Mouse (Mus musculus) layer of hippocampus, adult 9-10 months (tissue): Measurements from ENCODE around the gene Rpl12.

Source experiments
- DNase-seq: peaks from one replicate; pipeline ENCODE4 v3.0.0; 2022; ENCODE audit warnings: low spot score

The Rpl12 gene

DNA sequence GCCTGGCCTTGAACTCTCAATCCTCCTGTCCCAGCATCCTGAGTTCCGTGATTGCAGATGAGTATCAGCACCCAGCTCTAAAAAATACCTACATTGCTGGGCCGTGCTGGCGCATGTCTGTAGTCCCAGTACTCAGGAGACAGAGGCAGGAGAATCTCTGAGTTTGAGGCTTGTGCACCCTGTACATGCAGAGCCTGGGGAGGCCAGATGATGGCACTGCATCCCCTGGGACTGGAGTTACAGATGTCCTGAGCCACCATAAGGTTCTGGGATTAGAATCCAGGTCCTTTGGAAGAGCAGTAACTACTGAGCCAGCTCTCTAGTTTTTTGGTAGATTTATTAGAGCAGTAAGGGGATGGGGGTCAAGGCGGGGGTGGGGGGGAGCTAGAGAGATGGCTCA lies 20.9 kb upstream of the Rpl12 start:
- DNase-seq, result no peak

DNA sequence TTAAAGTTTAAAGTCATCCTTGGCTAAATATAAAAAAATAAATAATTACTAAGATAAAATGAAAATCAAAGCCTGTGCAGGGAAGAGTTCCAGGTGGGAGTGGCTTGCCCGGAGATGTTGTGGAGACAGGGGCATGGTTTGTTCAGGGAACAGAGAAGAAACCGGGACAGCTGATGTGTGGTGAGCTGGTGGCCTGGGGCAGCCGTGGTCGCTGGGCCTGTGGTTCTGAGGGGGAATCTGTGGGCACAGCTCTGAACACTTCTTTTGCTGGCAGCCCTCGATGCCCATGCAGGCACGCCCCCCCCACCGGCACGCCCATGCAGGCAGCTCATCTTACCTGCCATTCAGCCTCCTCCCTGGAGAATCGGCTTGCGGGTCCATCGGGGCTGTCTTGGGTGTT lies 13.9 kb upstream of the Rpl12 start:
- no peak for DNase-seq

GRCm38 (mm10) chr2:32954581-32954980 lies 6.8 kb upstream of the Rpl12 start:
- no peak for DNase-seq

DNA sequence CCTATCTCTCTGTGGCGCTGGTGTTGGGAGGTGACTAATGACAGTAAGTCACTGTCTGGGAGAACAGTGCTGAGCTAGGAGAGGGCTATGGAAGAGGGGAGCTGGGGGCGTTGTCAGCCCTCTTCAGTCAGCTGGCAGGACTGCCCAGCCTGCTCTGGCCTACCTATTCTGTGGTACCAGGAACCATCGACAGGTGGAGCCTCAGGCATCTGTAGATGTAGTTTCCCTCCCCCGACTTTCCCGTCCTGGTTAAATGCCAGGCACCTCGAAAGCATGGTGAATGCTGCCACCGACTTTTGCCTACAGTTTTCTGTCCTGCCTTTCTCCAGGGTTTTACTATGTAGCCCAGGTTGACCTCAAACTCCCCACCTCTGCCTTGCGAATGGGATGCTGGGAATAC lies 4.0 kb upstream of the Rpl12 start:
- no peak for DNase-seq

DNA sequence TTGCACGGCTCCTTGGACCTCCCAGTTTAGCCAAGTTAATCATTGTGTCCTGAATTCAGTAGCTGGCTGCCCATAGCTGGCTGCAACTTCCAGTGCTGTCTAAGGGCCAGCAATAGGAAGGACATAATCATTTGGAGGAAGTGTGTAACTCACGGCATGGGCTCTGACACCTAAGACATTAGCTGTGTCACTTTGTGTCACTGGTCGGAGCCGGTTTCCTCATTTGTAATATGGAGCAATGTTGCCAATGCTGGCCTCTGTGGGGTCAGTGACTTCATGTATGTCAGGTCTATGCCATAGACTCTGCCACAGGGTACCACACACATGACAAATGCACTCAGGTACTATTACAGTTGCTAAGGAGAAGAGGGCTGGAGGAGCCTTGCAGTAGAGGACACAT lies 1.1 kb upstream of the Rpl12 start:
- DNase-seq, result no peak

- no peak for DNase-seq
Measured at GRCm38 (mm10) chr2:32962062-32962874, 909 bp downstream of the Rpl12 start.

GRCm38 (mm10) chr2:32962875-32963220 lies 1.5 kb downstream of the Rpl12 start:
- DNase-seq, result no peak

DNA sequence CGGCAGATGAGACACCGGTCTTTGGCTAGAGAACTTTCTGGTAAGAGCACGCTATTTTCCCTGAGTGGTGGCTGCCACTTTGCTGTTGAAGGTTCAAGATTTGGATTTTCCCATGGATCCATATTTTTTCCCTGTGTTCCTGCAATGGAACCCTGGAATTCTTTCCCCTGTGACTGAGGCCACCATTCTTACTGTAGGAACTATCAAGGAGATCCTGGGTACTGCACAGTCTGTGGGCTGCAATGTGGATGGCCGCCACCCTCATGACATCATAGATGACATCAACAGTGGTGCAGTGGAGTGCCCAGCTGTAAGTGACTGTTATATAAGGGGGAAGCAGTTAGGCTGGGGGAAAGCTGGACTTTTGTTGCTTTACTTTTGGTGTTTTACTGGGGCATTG lies 2.2 kb downstream of the Rpl12 start:
- DNase-seq, result no peak

DNA sequence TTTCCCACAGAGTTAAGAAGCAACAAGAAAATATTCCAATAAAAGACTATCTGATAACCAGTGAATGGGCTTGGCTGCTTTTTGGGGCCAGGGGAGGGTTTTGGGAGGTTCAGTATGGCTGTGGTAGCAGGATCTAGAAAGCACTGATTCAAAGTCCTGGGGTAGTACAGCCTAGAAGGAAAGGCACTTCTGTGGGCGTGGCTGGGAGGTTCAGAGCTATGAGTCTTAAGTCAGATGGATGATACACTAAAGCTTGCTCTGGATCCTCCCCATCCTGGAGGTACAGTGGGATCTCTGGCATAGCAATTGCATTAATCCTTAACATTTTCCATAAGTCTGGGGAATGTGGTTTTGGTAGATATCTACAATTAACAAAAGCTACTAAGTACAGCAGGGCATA lies 2.6 kb downstream of the Rpl12 start:
- no peak for DNase-seq

DNA sequence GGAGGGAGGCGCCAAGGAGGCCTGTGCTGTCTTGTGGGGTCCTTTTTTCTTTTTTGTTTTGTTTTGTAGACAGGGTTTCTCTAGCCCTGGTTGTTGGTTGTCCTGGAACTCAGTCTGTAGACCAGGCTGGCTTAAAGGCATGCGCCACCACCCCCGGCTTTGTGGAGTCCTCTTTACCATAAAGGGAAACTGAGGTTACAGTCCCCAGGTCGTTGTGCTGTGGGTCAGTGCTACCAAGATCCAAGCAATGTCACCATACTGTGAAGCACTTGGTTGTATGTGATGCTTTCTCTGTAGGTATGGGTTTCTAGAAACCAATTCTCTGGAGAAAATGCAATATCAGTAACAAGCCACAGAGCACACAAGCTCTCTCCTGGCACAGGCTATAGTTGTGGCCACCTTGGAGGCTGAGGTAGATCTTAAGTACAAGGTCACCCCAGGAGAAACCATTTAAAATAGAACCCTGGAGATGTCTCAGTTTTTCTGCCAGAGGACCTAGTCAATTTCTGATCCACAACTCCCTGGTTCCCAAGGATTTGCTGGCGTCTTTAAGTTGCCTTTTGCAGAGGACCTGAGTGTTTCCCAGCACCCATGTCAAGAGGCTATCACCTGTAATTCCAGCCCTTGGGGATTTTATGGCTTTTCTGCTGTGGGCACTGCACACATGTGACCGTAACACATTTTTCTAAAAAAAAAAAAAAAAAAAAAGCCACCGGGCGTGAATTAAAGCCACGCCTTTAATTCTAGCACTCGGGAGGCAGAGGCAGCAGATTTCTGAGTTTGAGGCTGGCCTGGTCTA lies 3.5 kb downstream of the Rpl12 start:
- no peak for DNase-seq

DNA sequence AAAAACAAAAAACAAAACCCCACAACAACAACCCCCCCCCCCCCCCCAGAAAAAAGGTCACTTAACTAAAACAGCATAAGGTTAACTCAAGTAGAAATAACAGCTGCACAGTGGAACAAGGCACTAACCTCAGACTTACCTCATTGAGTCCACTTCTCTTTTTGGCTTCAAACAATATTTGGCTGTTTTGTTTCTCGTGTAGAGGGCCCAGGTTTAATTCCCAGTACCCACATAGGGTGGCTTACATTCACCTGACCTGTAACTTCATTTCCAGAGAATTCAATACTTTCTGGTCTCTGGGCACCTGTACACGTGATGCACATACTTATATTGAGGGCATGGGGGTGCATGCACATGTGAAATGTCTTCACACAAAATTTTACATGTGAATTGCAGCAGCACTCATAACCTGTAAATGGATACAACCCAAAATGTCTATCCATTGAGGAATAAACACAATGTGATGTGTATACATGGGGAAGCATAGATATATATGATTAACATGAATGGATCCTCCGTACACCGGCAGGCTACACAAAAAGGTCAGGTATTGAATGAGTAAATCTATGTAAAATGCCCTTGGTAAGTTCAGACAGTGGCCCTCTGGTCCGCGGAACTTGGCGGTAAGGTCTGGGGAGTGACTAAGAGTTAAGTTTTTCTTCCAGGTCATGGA lies 4.3 kb downstream of the Rpl12 start:
- no peak for DNase-seq

GRCm38 (mm10) chr2:32966184-32966688 lies 4.9 kb downstream of the Rpl12 start:
- DNase-seq, result no peak

- DNase-seq, result no peak
Measured at GRCm38 (mm10) chr2:32966689-32967631, 5.6 kb downstream of the Rpl12 start.

DNA sequence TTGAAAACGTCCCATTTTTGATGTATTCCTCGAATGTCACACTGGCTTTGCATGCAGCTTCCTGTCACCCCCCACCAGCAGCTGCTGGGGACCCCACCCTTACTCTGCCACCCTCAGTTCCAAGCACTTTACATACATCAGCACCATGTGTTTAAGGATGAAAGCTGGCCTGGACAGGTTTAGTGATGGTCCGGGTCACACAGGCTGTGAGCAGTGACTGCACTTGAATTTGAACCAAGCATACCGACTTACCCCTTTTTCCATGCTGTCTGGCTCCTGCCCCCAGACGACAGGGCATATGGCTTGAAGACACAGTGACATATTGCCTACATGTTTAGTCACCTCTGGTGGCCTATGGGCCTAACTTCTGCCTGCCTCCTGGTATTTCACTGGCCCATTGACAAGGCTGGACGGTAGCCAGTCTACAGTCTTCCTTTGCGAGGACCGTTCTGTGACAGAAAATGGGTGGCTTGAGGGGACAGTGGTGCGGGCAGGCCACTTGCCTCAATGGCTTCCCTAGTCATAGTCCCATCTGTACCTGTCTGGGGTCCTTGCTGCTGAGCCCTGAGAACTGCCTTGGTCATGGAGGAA lies 6.8 kb downstream of the Rpl12 start:
- DNase-seq, result no peak

GRCm38 (mm10) chr2:32969326-32969725 lies 8.0 kb downstream of the Rpl12 start:
- DNase-seq, result no peak

DNA sequence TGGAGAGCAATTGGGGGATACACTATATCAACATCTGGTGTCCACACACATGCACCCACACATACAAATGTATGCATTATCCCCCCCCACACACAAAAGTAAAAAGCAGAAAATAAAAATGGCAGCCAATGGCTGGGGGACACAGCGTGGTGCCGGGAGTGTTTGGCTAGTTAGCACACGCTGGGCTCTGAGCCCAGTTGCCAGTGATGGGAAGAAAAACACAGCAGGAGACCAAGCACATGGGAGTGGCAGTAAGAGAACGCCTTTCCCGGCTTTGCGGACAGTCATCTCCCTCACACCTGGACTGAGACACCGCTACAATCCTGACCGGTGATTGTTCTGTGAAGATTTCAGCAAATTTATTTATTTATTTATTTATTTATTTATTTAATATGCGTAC lies 9.9 kb downstream of the Rpl12 start:
- no peak for DNase-seq

DNA sequence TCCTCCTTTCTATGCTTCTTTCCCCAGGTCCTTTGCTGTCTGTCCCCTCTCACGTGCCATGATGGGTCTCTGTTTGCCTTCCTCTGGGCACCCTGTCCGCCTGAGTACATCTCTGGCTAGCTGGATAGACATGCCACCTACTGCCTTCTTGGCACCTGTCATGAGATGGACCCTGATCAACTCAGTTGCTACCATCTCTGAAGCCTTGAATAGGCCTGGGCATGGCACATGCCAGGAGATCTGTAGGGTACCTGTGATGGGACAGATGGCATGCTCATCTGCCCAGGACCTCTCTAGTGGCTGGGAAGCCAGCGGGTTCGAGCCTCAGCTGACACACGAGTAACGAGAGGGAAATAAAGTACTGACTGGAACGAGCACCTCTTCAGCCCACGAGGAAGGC lies 12.9 kb downstream of the Rpl12 start:
- DNase-seq, result no peak

- DNase-seq, result no peak
Measured at GRCm38 (mm10) chr2:32977114-32977513, 15.8 kb downstream of the Rpl12 start.

- DNase-seq, result no peak
Measured at GRCm38 (mm10) chr2:32978675-32979074, 17.3 kb downstream of the Rpl12 start.

DNA sequence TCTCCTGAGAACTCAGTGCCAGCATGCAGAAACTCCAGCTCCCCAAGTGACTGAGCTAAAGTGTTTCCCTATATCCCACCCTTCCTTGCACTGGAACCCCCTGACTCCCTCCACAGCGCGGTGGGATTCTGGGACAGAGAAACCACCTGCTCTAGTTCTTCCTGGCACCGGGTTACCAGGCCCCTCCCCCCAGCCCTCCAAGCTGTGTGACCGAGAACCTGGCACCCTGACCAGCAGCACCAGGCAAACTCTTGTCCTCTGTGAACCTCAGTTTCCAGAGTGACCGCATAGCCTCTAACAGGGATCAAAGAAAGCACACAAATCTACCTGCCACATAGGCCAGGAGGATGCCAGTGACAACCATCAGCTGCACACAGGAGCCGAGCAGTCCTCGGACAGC lies 18.3 kb downstream of the Rpl12 start:
- no peak for DNase-seq

DNA sequence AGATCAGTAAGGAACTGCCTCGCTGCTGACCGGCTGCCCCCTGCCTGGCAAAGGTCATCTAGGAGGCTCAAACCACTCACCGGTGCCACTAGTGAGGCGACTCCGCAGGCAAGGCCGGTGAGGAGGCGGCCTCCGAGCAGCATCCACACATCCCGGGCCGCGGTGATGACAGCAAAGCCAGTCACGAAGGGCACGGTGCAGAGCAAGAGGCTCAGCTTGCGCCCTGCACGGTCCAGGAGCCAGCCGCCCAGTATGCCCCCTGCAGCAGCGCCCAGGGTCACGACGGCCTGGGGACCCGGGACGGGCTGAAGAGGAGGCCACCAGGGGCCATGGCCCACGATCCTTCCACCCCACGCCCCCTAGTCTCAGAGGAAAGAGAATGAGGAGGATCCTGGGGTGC lies 19.9 kb downstream of the Rpl12 start:
- no peak for DNase-seq
